Mouse (Mus musculus) intestine, embryonic 14.5 days (tissue): Measurements from ENCODE around the gene Coq10a. TPM values are rescaled to one million over a fixed set of nuclear protein-coding genes. Genes with fewer than 3 reads are reported as not detected.

Source experiments
- ATAC-seq: fragments of 200-750 bp; cut with Nextera tagmentation; replicated peaks from 2 replicates; pipeline ENCODE4 v1.8.0; 2017; ENCODE audit warnings: low read depth, moderate number of reproducible peaks, moderate TSS enrichment, moderate library complexity; ENCODE audit not compliant: low FRiP score, low TSS enrichment
- DNase-seq: peaks from one replicate; pipeline ENCODE4 v3.0.0-alpha.2; 2018; ENCODE audit warnings: low spot score
- H3K27ac ChIP-seq: fragments of 300-500 bp; sonication (generic); 2 replicates; pipeline ENCODE4 v1.5.1; 2014; ENCODE audit warnings: low read depth, mild to moderate bottlenecking, control low read depth
- H3K27me3 ChIP-seq: fragments of 300-500 bp; sonication (generic); replicated peaks from 2 replicates; pipeline ENCODE4 v1.6.1; 2014; ENCODE audit warnings: low read length, control low read depth; ENCODE audit not compliant: control insufficient read depth, insufficient read depth
- H3K36me3 ChIP-seq: fragments of 300-500 bp; sonication (generic); 2 replicates; pipeline ENCODE4 v1.6.1; 2014; ENCODE audit warnings: low read length, control low read depth; ENCODE audit not compliant: control insufficient read depth, insufficient read depth
- H3K4me1 ChIP-seq: fragments of 300-500 bp; sonication (generic); replicated peaks from 2 replicates; pipeline ENCODE4 v1.6.1; 2014; ENCODE audit warnings: low read length, control low read depth, mixed read lengths; ENCODE audit not compliant: control insufficient read depth, insufficient read depth
- H3K4me2 ChIP-seq: fragments of 300-500 bp; sonication (generic); 2 replicates; pipeline ENCODE4 v1.6.1; 2014; ENCODE audit warnings: low read length
- H3K4me3 ChIP-seq: fragments of 300-500 bp; sonication (generic); 2 replicates; pipeline ENCODE4 v1.5.1; 2014; ENCODE audit warnings: low read depth, low read length, control low read depth, mixed read lengths
- H3K9ac ChIP-seq: fragments of 300-500 bp; sonication (generic); 2 replicates; pipeline ENCODE4 v1.6.1; 2014; ENCODE audit warnings: mild to moderate bottlenecking, low read length
- H3K9me3 ChIP-seq: fragments of 300-500 bp; sonication (generic); 2 replicates; pipeline ENCODE4 v1.6.1; 2016; ENCODE audit warnings: low read length, control low read depth; ENCODE audit not compliant: control insufficient read depth
- WGBS: fragments of 180-500 bp; shearing (Covaris S2); extraction: QIAGEN DNeasy Blood & Tissue Kit; methylation state at CpG from one replicate; pipeline ENCODE4 v1.1.7; 2014; 5-methylcytosine and 5-hydroxymethylcytosine counted together
- polyA plus RNA-seq: library from polyadenylated mRNA; unstranded; fragments of >200 nt; fragmentation: Nextera tagmentation; extraction: Ambion mirVana; gene quantifications from 2 replicates; pipeline ENCODE4 v1.2.1, GENCODE M21; 2014

Coq10a gene
- polyA plus RNA-seq, 1 experiment from 2014 or later, result 15.7 TPM

DNA sequence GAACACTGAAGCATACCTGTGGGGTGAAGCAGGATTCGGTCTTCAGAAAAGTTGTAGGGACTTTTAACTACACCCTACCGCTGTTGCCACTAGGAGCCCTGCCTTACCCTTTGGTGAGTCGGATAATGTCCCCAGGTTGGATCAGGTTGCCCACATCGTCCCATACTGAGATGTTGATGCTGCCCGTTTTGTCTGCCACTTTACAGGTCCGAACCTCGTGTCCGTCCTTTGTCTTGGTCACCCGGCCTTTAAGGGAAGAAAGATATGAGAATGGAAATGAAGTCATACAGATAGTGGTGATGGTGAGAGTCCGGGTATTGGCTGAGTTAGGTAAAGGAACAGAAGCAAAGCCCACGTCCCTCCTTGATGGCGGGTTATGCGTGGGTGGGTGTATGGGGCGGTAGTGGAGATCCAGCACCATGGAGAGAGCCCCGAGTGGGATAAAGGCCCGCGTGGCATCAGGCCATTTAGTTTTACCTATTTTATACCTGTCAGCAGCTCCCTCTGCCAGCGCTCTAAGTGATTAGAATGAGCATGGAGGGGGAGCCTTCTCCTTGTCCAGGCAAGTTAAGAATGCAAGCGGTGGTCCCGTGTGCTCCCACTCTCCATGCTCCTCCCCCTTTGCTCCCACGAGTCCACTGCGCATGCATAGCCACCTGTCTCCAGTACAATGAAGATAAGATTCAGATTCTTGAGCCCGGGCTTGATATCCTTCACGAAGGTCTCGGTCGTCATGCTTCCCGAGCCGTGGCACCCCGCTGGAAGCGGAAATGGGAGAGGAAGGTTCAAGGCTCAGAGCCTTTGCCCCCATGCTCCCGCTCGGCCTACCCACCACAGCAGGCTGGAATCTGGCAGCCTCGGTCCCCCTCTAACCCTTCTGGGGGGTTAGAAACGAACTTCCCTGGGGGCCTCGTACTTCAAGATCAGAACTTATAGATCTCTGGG lies 40.1 kb upstream of the Coq10a start:
- WGBS, result 20% methylated on average over 35 of the region's 35 CpGs
- ATAC-seq (no peak), DNase-seq (no peak)
- peak overlapping the region; percentile 97 for H3K4me2 ChIP-seq
- no peaks in the 10 kb centered on the region for H3K9me3 ChIP-seq
- H3K27ac ChIP-seq, result peak overlapping the region; percentile 47; the same call in 1 of the 2 replicates
- peak overlapping the region; percentile 59 for H3K9ac ChIP-seq
- no peaks in the 10 kb centered on the region for H3K27me3 ChIP-seq
- H3K36me3 ChIP-seq, result peaks cover 25% of the 10 kb centered on the region
- peak overlapping the region; percentile 91 for H3K4me3 ChIP-seq
- peaks cover 25% of the 10 kb centered on the region for H3K4me1 ChIP-seq

- Histone ChIP-seq H3K4me2 (no peak overlapping the region), H3K27me3 (no peaks in the 10 kb centered on the region), H3K9me3 (no peaks in the 10 kb centered on the region), H3K36me3 (peaks cover 17% of the 10 kb centered on the region), H3K4me3 (no peak overlapping the region), H3K9ac (no peak overlapping the region), H3K27ac (no peak overlapping the region), H3K4me1 (peaks cover 9% of the 10 kb centered on the region; the same call in 1 of the 2 replicates)
- ATAC-seq (no peak), DNase-seq (no peak)
- WGBS, result 89% methylated on average over 7 of the region's 7 CpGs
These were observed 35.1 kb upstream of the Coq10a start for GRCm38 (mm10) chr10:128403931-128404330.

DNA sequence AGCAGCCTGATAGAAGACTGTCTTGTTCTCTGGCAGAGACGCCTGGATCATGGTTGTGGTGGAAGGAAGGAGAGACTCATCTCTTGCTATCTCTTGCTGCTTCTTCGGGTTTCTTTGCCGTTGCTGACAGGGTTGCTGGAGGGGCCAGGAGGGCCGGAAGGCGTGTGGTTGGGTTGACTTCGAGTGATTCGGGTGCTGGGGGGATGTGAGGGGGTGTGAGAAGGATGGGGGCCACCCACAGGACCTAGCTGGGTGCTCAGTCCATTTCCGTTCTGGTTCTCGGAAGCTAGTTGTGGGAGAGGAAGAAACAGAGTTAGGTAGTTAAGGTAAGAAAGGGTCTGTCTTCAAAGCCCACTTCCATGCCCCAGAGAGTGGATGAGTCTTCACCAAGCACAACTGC lies 32.8 kb upstream of the Coq10a start:
- WGBS, result 69% methylated on average over 9 of the region's 9 CpGs
- Histone ChIP-seq H3K36me3 (peaks cover 16% of the 10 kb centered on the region), H3K9me3 (no peaks in the 10 kb centered on the region), H3K27me3 (no peaks in the 10 kb centered on the region), H3K4me3 (no peak overlapping the region), H3K27ac (no peak overlapping the region), H3K4me1 (peaks cover 5% of the 10 kb centered on the region; the same call in 1 of the 2 replicates), H3K4me2 (no peak overlapping the region; the same call in 1 of the 2 replicates), H3K9ac (no peak overlapping the region)
- no peak for DNase-seq
- ATAC-seq, result no peak

GRCm38 (mm10) chr10:128401056-128401455 lies 32.3 kb upstream of the Coq10a start, which contains the start of gene Slc39a5:
Gene Slc39a5, minus strand, starts transcription at chr10:128401229.
- DNase-seq, result no peak
- 29% methylated on average over 2 of the region's 2 CpGs for WGBS

GRCm38 (mm10) chr10:128400338-128400737 lies 31.5 kb upstream of the Coq10a start:
- DNase-seq (peak; percentile 77), ATAC-seq (peak; percentile 77)
- Histone ChIP-seq H3K27me3 (no peaks in the 10 kb centered on the region), H3K4me3 (peak overlapping the region; percentile 29), H3K9ac (peak overlapping the region; percentile 30), H3K27ac (peak overlapping the region; percentile 57; the same call in 1 of the 2 replicates), H3K36me3 (peaks cover 18% of the 10 kb centered on the region), H3K4me1 (peaks cover 5% of the 10 kb centered on the region; the same call in 1 of the 2 replicates), H3K4me2 (peak overlapping the region; percentile 37), H3K9me3 (no peaks in the 10 kb centered on the region)
- WGBS, result 20% methylated on average over 5 of the region's 5 CpGs

More at GRCm38 (mm10) chr10:128401056-128401455, 32.3 kb upstream of the Coq10a start, which contains the start of gene Slc39a5:
- H3K4me1 ChIP-seq, result peaks cover 5% of the 10 kb centered on the region; the same call in 1 of the 2 replicates
- peak within 1 kb of the TSS; percentile 57; the same call in 1 of the 2 replicates for H3K27ac ChIP-seq
- 0 out of 2 replicates have a peak, but pooled peaks have one; percentile 13 for ATAC-seq
- peak within 1 kb of the TSS; percentile 29 for H3K4me3 ChIP-seq
- H3K4me2 ChIP-seq, result peak within 1 kb of the TSS; percentile 37
- H3K27me3 ChIP-seq, result no peaks in the 10 kb centered on the region
- peaks cover 17% of the 10 kb centered on the region for H3K36me3 ChIP-seq
- H3K9me3 ChIP-seq, result no peaks in the 10 kb centered on the region
- peak within 1 kb of the TSS; percentile 30 for H3K9ac ChIP-seq

DNA sequence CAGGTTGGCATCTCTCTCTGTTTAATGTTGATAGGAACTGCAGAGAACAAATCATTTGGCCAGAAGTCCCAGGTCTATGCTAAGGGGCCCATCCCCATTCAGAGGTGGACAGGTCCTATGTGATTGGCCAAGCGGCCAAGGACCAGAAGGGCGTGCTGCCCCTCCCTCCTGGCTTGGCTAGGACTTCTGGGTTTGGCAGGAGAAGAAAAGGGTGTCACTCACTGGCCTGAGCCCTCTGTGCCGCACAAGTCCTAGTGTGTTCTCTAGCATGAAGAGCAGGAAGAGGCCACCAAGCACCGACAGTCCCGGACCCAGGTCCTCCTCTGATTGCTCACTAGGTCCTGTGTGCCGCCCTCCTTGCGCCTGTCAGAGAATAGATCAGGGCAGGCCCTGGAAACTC lies 28.7 kb upstream of the Coq10a start:
- Histone ChIP-seq H3K9me3 (no peaks in the 10 kb centered on the region), H3K27me3 (no peaks in the 10 kb centered on the region), H3K4me2 (no peak overlapping the region), H3K4me3 (no peak overlapping the region), H3K27ac (no peak overlapping the region), H3K36me3 (peaks cover 43% of the 10 kb centered on the region), H3K4me1 (peaks cover 5% of the 10 kb centered on the region; the same call in 1 of the 2 replicates), H3K9ac (no peak overlapping the region)
- ATAC-seq, result no peak
- DNase-seq, result no peak
- WGBS, result 68% methylated on average over 7 of the region's 7 CpGs

- ATAC-seq (no peak), DNase-seq (no peak)
- H3K27me3 ChIP-seq, result no peaks in the 10 kb centered on the region
- 66% methylated on average over 10 of the region's 10 CpGs for WGBS
- H3K36me3 ChIP-seq, result peaks cover 50% of the 10 kb centered on the region
- peaks cover 5% of the 10 kb centered on the region; the same call in 1 of the 2 replicates for H3K4me1 ChIP-seq
- no peak overlapping the region for H3K9ac ChIP-seq
- H3K4me3 ChIP-seq, result no peak overlapping the region
- no peaks in the 10 kb centered on the region for H3K9me3 ChIP-seq
- no peak overlapping the region for H3K27ac ChIP-seq
- H3K4me2 ChIP-seq, result no peak overlapping the region
These were observed 28.0 kb upstream of the Coq10a start for GRCm38 (mm10) chr10:128396716-128397264.

DNA sequence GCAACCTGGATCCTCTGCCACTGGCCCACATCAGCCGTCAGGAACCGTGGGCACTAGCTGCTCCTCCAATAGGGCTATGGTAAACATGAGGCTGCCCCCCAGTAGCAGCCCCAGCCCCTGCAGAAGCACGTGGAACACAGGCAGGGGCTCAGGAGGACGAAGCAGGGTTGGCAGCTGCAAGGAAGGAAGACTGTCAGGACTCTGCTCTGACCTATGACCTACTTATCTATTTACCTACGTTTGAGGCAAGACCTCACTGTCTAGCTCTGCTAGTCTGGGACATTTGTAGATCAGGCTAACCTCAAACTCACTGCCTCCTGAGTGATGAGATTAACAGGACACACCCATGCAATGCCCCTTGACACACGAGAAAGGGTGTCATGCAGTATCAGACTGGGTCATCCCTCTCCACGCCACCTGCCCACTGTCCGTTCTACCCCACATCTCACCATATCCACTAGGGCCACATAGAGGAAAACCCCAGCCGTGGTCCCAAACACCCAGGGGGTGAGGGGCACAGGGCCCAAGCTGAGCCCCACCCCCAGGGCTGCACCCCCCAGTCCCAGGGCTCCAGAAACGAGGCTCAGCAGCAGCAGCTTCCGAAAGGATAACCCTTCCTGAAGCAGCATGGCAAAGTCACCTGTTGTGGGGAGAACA lies 27.3 kb upstream of the Coq10a start:
- ATAC-seq, result no peak
- H3K9ac ChIP-seq, result no peak overlapping the region

More for the DNA sequence above, 27.3 kb upstream of the Coq10a start:
- Histone ChIP-seq H3K27me3 (no peaks in the 10 kb centered on the region), H3K9me3 (no peaks in the 10 kb centered on the region), H3K36me3 (peaks cover 56% of the 10 kb centered on the region), H3K4me1 (peaks cover 5% of the 10 kb centered on the region; the same call in 1 of the 2 replicates), H3K4me2 (no peak overlapping the region), H3K4me3 (no peak overlapping the region), H3K27ac (no peak overlapping the region)
- 51% methylated on average over 11 of the region's 11 CpGs for WGBS
- DNase-seq, result no peak
